Mouse (Mus musculus): ENCODE data around the gene Asns. TPM values are rescaled to one million over a fixed set of nuclear protein-coding genes. Genes with fewer than 3 reads are reported as not detected.

The Asns gene
- total RNA-seq (2023) = 10.5 TPM

DNA sequence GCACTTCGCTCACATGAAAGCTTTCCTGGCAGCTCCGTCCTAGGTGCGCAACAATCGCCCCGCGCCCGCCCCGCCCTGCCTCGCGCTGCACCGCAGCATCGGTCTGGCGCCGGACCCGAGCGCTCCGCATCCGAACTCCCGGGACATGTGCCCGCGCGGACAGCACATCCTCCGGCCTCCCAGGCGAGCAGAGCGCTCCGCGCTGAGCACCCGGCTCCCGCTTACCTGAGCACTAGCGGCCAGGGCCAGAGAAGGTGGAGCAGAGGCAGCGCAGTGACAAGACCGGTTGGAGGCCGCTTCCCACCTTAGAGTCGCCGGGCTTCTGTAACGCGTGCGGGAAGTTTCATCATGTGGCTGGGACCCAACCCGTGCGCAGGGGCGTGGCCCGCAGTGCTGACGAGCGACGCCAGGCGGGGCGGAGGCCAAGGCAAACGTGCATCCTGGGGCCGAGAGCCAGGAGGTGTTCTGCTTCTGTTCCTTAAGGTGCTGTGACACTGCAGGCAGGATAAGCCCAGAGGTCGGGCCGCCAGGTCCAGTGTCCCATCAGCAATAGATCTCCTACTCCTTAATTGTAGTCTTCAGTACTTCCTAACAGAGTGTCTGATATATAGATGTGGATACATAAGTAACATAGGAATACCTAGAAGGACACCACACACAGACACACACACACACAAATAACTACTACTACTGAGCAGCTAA lies at the start of gene Asns:
Gene Asns (minus strand): TSS at position 371 of the 702 bp plus-strand sequence.

Other genes starting within 250 kb of the Asns start
- not detected for gene Tac1, start 138.4 kb downstream of the Asns start, total RNA-seq (2023)
- gene C1galt1, start 151.6 kb upstream of the Asns start, total RNA-seq (2023) = 25.0 TPM

Measured in CD4-positive naive resting alpha-beta T cell, adult 76 days (primary cell).